Mouse (Mus musculus) G1E (cell line): ENCODE measurements around the gene Rhbdf2.

ENCODE experiments used
- CTCF ChIP-seq: IDR thresholded peaks from 2 replicates; pipeline ENCODE4 v1.5.1; 2012; ENCODE audit warnings: low read depth, low read length, inconsistent platforms, mixed read lengths
- POLR2AphosphoS5 ChIP-seq: IDR thresholded peaks from 2 replicates; pipeline ENCODE4 v1.6.1; 2012; ENCODE audit warnings: low read depth, low read length, inconsistent platforms; ENCODE audit not compliant: insufficient replicate concordance
- TAL1 ChIP-seq: conservative IDR thresholded peaks from 2 replicates; pipeline ENCODE4 v1.6.1; 2012; ENCODE audit warnings: low read depth, low read length, inconsistent platforms, mixed read lengths

- TF ChIP-seq CTCF (no peak), TAL1 (no peak; the same call in 1 of the 2 replicates), POLR2AphosphoS5 (no peak)
Measured at GRCm38 (mm10) chr11:116615735-116616437, 10.9 kb downstream of the Rhbdf2 start.
